Mouse (Mus musculus) liver, embryonic 14.5 days (tissue): Measurements from ENCODE around the gene Nav2.

Source experiments
- CTCF ChIP-seq: IDR thresholded peaks from 2 replicates; pipeline ENCODE4 v1.5.1; 2016; ENCODE audit warnings: antibody characterized with exemption, low read depth, control low read depth
- EP300 ChIP-seq: IDR thresholded peaks from 2 replicates; pipeline ENCODE4 v1.6.1; 2016; ENCODE audit warnings: antibody characterized with exemption, low read depth

DNA sequence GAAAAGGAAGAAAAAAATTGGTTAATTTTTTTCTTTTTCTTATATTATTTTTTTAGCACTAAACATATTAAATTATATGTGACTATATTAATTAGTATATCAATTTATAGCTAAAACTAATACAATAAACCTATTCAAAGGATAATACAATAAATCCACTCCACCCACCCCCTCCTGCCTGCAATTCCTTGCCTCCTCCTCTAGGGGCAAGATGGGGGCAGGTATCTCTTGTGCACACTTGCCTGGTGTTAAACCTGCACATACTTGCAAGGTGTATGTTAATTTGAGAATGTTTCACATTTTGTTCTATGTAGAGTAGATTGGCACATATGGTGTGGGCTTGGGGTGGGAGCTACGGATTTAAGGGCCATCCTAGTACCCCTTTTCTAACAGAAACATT lies 711.6 kb downstream of the Nav2 start:
- no peak for TF ChIP-seq CTCF
- no peak for TF ChIP-seq EP300
